Mouse (Mus musculus) natural killer cell, adult 2 months (primary cell): ENCODE results near the gene Kcnj15.

Experiments used
- DNase-seq, 2 experiments: peaks; one replicate each; pipeline ENCODE4 v3.0.0; 2022; ENCODE audit warnings: low spot score in 2 of 2

The Kcnj15 gene

DNA sequence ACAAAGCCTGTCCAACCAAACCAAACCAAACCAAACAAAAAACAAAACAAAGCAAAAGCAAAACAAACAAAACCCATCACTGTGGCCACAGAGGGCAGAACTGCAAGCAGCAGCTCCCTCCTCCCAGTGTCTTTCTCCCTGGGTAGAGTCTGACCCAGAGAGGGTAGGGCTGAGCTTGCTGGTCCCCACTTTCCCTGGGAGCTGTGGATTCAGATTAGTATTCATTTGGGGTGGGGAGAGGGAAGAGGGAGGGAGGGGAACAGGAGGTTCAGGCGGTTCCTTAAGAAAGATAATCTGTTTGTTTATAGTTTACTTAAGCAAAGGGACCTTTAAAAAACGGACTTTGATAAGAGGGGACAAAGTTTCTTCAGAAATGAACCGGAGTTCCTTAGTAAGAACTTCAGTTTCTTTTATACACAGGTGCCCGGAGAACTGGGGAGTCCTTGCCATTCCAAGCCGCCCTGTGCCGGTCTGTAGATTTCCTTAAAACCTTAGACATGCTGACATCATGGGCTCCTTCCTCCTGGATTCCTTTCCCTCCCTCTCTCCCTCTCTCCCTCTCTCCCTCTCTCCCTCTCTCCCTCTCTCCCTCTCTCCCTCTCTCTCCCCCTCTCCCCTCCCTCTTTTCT lies at the start of gene Kcnj15:
Kcnj15 (plus strand) TSS at position 293 of the 629 bp plus-strand sequence.
- DNase-seq, result no peak

DNA sequence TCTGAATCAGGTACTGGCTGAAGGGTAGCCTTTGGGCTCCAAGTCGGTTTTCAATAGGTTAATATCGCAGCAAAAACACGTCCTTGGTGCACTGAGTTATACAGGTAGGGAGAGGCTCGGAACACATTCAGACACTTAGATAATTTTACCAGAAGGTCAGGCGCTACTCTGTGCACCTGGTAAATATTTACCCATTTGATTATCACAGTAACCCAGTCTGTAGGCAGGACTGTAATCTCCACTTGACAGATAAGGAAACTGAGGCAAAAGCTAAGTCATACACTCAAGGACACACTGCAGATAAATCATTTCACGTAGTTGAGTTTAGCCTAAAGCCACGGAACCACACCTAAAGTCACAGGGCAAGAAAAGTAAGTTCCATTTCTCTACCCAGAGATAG lies 49.1 kb upstream of the Kcnj15 start:
- no peak for DNase-seq

DNA sequence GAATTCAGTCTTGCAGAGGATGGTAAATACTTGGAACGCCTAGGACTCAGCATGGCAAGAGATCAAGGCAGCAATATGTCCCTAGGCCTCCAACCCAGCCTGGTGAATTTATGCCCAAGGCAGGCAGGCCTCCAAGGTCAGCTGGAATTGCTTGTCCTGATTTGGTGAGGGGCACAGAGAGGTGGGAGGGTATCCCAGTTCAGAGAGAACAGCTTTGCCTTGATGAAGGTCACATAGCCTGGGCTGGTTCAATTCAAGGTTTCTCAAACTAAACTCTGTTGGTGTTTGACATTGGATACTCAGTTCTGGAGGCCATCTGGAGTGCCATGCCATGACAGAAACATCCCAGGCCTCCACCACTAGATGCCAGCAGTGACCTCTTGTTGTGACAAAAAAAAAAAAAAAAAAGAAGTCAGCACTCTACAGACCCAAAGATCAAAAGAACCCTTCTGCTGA lies 48.3 kb upstream of the Kcnj15 start:
- DNase-seq, result no peak

DNA sequence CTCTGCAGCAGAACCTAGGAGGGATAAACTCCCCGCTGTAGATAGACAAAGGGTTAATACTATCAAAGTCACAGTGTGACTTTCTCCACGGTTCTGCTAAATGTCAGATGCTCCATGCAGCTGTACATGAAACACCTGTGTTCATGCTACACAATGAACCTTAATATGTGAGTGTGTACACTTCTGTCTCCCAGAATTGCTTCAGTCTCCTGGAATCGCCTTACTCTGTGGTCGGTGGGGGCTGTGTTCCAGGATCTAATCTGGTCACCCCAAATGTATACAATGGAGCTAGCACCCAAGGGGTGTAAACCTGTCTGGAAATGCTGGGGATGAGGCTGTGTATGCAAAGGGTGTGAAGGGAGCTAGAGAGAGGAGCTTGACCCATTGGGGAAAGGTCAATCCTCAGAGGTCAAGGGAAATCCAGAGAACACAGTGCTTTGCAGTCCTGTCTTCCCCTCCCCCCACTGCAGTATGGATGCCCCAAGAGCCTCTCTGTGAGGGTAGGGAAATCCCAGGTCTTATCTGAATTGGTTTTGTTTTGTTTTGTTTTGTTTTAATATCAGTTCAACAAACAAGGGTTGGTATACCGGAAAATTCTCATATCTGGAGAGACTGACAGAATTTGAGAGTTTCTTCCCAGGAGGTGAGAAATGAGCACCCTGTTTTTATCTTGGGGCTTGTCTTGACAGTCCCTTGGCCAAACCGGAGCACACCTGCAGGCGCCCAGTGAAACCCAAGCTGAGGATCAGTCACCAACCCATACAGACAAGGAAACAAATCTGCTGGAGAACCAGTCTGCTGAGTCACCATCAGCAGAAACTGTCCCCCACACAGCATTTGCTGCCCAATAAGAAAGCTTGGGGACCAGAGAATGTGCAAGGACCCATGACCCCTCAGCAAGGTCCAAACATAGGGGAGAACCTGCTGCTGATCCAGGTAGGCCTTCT lies 42.8 kb upstream of the Kcnj15 start:
- no peak for DNase-seq

DNA sequence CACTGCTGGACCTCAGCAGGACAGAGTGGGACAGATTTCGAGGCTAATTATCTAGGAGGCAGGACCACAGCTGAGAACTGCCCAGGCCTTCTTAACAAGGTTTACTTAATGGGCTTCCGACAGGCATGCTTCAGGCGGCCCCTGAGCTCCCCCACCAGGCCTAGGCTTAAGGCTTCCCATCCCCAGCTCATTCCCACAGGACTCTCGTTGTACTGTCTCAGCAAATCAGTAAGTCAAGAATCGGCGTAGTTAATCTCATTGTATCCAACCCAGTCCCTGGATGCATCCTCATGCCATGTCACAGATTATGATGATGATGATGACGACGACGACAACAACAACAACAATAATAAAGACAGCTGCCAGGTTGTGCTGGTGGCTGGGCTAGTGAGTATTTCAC lies 41.6 kb upstream of the Kcnj15 start:
- DNase-seq, result no peak

DNA sequence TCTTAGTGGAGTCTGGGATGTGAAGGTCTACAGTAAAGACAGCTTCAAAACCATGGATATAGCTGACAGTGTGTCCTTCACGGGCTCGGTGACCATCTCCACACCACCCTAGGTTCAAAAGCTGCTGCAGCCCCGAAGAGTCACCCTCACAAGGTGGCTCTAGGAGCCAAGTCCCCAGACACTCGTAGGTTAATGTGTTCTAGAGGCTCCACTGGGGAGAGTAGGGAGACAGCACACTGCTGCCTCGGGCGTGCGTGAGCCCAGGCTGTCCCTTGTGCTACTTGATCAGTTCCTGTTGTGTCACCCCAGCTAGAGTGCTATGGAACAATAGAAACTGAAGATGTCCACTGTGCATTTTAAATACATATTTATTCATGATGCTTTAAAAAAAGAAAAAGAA lies 41.0 kb upstream of the Kcnj15 start:
- DNase-seq, result no peak

DNA sequence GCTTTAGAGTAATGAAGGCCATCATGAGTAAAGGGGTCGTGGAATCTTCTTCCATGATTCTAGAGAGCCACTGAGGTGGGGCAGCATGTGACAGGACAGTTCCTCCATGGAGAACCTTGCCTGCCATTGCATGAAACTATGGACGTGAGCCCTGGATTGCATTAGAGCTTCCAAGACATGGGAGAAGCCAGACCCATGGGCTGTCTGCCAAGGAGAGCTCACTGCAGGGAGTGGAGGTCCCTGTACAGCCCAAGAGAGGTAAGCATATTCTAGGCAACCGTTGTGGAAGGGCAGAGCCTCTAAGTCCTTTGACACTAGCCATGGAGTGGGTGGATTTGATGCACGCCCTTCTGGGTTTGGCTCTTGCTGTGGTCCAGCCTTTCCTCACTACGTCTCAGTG lies 40.5 kb upstream of the Kcnj15 start:
- no peak for DNase-seq

DNA sequence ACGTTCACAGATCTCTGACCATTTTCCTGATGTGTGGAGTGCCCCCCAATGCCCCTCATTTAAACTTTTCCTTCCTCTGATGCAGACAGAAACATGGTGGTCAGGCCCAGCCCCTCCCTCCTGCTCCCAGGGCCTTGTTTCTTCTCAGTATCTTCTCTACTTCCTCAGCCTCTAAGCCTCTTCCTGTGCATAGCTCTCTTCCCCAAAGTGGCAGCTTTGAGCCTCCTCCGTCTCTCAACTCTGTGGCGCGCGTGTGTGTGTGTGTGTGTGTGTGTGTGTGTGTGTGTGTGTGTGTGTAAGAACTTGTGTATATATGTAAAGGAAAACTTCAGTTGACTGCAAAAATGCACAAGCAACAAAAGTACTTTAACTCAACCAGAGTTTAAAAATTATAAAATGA lies 38.6 kb upstream of the Kcnj15 start:
- no peak for DNase-seq

DNA sequence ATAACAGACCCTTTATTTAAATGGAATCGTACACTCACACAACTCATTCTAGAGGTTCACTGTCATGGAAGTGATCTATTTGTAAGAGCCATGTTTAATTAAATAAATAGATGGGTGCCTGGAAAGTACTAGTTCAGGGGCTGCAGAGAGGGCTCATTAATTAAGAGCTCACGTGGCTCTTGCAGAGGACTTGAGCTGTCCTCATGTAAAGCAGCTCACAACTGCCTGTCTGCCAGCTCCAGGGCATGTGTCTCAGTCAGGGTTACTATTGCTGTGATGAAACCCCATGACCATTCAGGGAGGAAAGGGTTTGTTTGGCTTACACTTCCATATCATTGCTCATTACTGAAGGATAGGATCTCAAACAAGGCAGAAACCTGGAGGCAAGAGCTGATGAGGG lies 37.9 kb upstream of the Kcnj15 start:
- DNase-seq, result no peak

DNA sequence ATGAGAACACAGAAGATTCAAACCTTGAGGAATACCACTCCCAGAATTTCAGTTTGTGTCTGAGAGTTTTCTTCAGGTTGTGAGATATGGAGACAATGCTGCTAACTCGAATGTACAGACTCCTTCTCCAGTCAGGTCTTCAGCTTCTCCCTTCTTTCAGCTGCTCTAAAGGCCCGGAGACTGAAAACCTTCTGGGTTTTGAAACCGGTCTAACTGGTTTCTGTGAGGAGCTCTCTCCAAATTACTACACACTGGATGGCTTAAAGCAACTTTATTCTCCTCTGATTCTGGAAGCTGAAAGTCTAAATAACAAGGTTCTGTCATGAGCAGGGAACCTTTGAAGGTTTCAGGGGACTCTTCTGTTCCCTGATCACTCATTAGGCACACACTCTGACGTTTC lies 36.3 kb upstream of the Kcnj15 start:
- DNase-seq, result no peak

DNA sequence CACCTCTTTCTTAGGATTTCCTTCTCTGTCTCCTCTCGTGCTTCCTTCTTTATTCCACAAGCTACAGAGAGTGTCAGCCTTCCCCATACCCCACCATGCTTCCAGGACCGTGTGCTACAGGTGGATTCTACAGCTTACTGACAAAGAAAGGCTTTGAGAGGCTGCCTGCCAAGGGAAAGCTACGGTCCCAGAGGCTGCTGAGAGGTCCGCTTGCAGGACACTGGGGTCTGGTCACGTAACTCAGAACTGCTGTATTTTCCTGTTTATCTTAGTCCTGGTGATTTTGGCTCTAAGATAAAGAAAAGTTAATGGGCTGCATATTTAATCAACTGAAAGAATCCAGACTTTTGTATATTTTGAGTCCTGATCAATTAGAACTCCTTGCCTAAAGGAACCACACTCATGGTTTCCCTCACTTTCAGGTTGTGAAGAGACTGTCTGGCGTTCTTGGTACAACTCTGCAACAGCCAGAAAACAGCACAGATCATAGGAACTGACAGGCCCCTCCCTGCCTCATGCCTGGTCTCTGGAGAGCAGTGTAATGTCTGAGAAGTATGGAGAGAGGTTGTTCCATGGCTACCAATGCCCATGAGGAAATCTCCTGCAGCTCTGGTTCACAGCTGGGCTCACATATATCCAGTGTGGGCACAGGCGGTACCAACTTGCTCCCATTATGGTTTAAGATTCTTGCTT lies 35.2 kb upstream of the Kcnj15 start:
- no peak for DNase-seq

DNA sequence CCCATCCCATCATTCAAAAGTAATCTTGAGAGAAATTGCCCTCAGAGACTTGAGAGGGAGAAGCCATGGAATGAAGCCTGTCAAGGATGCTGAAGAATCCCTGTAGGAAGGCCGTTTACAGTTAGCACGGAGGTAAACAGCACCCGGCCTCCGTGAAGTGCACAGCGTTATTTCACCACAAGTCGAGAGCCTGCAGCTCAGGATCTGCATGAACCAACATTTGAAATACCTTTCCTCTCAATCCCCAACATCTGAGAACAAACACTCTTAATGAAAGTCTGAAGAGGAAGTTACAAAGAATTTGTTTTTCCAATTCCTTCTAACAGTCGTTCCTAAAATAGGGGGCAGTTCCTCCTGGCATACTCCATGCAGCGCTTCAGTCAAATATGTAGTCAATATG lies 33.9 kb upstream of the Kcnj15 start:
- DNase-seq, result no peak

DNA sequence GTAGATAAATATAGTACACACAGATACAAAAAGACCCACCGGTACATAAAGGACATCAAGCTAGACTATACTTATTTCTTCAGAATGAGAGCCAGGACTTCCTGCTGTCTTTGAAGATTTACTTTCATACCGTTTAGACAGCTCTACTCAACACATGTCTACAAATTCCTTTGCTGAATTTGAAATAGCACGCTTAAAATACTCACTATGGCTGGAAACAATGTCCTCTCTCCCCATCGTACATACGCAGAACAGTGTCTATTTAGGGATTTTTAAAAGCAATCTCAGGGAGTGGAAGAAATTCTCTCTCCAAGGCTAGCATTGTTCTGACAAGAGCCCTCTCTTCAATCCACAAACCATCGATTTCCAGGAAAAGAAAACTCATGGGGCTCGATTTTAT lies 32.1 kb upstream of the Kcnj15 start:
- no peak for DNase-seq

DNA sequence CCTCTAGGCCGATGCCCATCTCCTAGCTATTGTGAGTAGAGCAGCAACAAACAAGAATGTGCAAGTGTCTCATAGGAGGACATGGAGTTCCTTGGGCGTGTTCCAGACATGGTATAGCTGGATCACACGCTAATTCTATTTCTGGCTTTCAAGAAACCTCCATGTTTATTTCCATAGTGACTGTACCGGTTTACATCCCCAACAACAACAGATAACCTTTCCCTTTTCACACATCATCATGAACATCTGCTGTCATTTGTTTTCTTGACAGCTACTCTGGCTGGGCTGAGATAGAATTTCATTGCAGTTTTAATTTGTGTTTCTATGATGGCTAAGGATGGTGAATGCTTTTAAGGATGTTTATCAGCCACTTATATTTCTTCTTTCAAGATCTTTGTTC lies 25.6 kb upstream of the Kcnj15 start:
- DNase-seq, result no peak

DNA sequence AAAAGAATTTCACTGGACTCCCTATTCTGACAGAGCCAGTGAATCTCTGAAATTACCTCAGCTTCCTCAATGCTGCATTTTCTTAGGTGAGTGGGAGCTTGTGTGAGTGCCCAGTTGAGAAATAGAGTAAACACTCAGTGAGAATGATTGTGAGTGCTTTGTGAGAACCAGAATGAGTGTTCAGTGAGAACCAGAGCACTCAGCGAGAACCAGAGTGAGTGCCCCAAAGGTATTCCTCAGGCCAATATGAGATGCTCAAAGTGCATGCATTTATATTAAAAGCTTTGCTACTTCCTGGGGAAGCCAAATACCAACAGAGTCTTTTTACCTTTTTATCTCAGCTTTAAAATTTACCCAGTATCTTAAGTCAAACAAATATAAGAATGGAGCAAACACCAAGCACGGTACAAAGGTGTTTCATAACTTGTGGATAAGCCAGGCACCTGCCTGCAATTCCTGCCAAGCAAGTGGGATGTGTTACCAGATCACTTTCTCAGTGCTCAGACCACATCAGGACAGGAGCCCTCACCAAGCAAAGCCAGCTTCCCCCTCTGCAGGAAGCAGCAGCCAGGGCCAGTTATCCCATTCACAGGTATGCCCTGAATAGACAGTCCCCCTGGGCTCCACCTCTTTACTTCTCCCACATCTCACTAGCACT lies 22.3 kb upstream of the Kcnj15 start:
- DNase-seq, result no peak

DNA sequence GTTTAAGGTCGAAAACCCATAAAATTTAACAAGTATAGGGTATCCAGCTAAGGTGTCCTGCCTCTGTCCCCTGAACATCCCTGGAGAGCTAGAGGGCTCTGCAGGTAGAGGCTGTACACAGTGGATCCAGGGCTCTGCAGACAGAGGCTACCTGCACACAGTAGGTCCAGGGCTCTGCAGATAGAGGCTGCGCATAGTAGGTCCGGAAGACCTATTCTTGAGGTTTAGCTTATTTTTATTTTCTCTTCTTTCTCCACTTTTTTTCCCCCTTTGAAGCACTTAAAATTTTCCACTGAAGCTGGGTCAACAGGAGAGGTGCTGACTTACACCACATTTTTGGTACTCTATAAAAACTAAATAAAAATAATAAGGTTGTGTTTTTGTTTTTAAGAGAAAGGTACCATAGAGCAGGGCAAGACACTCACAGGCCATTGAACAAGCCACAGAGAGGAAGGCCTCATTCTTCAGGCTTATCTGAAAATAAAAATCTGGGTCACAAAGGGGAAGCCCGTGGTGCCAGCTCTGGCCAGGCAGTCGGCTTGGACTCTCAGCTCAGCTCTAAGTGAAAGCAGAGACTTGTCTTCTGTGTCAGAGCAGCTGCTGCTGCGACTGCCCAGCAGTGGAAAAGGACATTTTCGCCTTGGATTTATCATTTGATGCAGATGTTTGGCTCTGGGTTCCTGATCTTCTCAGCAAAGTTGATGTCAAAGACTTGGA lies 18.0 kb upstream of the Kcnj15 start:
- no peak for DNase-seq

DNA sequence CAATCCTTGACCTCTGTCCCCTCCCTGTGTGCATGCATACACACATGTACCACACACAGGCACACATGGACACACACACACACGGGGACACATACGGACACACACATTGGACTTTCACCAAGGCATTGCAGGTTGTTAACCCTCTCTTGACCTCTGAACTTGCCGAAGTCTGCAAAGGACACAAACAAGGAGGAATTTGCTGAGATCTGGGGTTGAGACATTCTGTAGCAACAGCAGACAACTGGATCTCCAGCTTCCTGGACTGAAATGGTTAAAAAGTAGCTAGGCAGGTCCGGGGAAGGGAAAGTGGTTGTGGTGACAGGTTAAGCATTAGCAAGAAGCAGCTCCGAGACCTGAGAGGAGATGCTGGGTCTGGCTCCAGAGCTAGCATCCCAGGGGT lies 16.7 kb upstream of the Kcnj15 start:
- DNase-seq, result no peak

DNA sequence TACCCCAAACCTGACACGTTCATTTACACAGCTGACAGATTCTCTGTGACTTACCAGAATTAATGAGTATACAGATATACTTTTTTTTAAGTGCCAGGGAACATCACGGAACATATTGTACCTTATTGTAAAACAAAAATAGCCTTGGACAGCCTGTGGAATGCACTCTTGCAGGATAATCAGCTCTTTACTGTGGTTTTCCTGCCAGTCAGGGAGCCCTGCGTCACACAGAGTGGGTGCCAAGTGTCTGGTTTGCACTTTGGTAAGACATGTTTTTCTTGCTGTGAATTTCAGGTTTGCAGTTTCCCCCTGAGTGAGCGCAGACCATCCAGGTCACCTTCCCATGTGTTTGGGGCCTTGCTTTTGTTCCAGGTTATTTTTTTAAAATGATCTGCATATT lies 15.8 kb upstream of the Kcnj15 start:
- DNase-seq, result no peak

DNA sequence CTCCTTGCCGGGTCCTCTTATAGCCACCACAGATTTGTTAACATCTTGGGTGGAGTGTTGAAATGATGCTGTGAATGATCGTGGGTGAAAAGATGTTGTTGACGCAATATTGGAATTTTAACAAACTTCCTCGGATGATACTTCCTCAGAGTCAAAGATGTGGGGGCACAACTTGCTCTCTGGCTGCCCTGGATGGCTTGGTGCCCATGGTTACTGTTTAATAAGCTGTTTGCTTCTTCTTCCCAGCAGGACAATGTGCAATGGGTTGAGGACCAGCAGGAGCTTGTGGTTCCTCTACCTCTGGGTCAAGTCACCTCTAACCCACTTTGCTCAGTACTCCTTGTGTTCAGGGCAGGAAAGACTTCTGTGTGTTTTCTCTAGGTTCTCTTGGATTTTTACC lies 15.2 kb upstream of the Kcnj15 start:
- no peak for DNase-seq

DNA sequence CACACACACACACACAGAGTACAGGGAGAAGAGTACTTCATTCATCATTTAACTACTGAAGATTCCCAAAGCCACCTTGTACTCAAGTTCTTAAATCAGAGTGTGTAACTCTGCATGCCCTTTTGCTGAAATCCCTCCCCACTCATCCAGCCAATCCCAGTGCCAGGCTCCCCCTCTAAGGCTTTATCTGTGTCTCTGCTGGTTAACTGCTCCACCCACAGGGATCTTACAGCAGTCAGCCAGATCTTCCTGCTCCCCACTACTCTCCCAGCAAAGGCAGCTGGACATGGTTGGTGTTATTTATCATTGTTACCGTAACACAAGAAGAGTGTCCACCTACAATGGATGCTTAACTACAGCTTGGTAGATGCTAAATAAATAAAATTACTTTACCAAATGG lies 14.0 kb upstream of the Kcnj15 start:
- DNase-seq, result no peak

DNA sequence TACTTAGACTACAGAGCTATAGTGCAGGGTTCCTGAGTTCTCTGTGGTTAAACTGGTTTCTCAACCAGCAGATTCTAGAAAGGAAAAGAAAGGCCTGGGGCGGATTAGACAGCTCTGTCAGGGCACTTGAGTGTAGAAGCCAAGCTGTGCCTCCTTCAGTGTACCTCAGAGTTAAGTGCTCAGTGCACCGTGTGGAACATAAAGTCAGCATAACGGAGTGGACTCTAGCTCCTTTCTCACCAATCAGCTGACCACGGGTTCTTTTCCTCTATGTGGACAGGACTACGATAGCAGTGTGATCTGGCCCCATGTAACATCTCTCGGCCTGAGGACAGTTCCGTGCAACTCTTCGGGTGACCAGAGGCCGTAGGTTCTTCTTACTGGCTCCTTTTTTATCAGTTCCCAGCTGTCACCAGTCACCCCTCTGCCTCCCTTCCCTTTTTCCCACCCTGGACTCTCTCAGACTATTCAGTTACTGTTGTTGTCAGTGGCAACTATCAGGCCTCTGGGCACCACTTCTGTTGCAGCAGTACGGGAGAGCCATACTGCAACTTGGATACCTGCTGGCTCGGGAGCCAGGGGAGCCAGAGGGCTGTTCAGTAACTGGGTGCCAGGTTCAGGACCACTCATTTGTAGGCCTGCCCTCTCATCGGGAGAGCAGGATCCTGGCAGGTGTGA lies 12.6 kb upstream of the Kcnj15 start:
- no peak for DNase-seq
